ENCODE assay signal across 8 mouse cellular contexts in genomic region chr11:22859633-22860334, GRCm38 (mm10). TPM values are rescaled to one million over a fixed set of nuclear protein-coding genes. Genes with fewer than 3 reads are reported as not detected.
DNase-seq lines count a peak whose midpoint lies in the region; ATAC-seq lines count a peak whose summit lies in the region.

No protein-coding gene starts in this region.

- H3K36me3 ChIP-seq in hindbrain, embryonic 15.5 days, result no peaks in the 10 kb centered on the region
- peaks cover 17% of the 10 kb centered on the region for H3K36me3 ChIP-seq in megakaryocyte, embryonic 14.5 days (replicated peaks; ENCODE audit: low read length)

- peak; percentile 96 for DNase-seq in NIH3T3 (ENCODE audit: low read depth)
- DNase-seq in cerebellum, postnatal 4 days (ENCODE audit: low spot score in 2 of 2), result peak; percentile 64 to 75
- DNase-seq in frontal cortex, postnatal 36 days (ENCODE audit: low spot score in 2 of 2), result peak; percentile 76 to 77
- peak; percentile 37 to 65 for DNase-seq in left cerebral cortex, adult 8-10 months (ENCODE audit: low spot score in 2 of 2)
- DNase-seq in right cerebral cortex, adult 2 months (ENCODE audit: low spot score in 2 of 2), result peak; percentile 70 to 78
- DNase-seq in urinary bladder, postnatal 14 days (ENCODE audit: low spot score), result peak; percentile 91

- peak overlapping the region; percentile 100 for H3K4me2 ChIP-seq in hindbrain, embryonic 15.5 days

- no peaks in the 10 kb centered on the region for H3K9me3 ChIP-seq in hindbrain, embryonic 15.5 days
- no peaks in the 10 kb centered on the region for H3K9me3 ChIP-seq in megakaryocyte, embryonic 14.5 days

- H3K27me3 ChIP-seq in hindbrain, embryonic 15.5 days, result peaks cover 63% of the 10 kb centered on the region
- peaks cover 2% of the 10 kb centered on the region for H3K27me3 ChIP-seq in megakaryocyte, embryonic 14.5 days (replicated peaks)

- peak overlapping the region; percentile 83 for H3K4me3 ChIP-seq in hindbrain, embryonic 15.5 days
- peak overlapping the region; percentile 99 for H3K4me3 ChIP-seq in megakaryocyte, embryonic 14.5 days (replicated peaks)

- ATAC-seq in hindbrain, embryonic 15.5 days (ENCODE audit: low FRiP score, low read depth), result peak; percentile 91

- peaks cover 25% of the 10 kb centered on the region for H3K4me1 ChIP-seq in hindbrain, embryonic 15.5 days (replicated peaks)
- H3K4me1 ChIP-seq in megakaryocyte, embryonic 14.5 days, result peaks cover 61% of the 10 kb centered on the region

- H3K9ac ChIP-seq in hindbrain, embryonic 15.5 days, result peak overlapping the region; percentile 60

- WGBS in hindbrain, embryonic 15.5 days, result under 1% methylated on average over 36 of the region's 55 CpGs

- H3K27ac ChIP-seq in hindbrain, embryonic 15.5 days (replicated peaks), result peak overlapping the region; percentile 34; the same call in 1 of the 2 replicates

RNA-seq across cellular contexts. Expression of gene B3gnt2, which starts 1.0 kb away (rescaled TPM):
- 3.0 and 4.4 TPM in 2 replicates for polyA plus RNA-seq in hindbrain, embryonic 15.5 days (2015; fragmentation: Nextera tagmentation; extraction: Ambion mirVana)
- total RNA-seq in left cerebral cortex, adult 8-10 months (2022), result 10 to 100 TPM in 3 of 4 experiments, 1 to 10 TPM in 1; 6.2 to 24.7 (median 14.2) TPM
- 6.1 TPM in 1 of 2 replicates, not detected in the other for polyA plus RNA-seq in megakaryocyte, embryonic 14.5 days (2012; ENCODE audit: insufficient read depth, low replicate concordance)

Comparison
In these comparisons a context has a peak if more than half of its experiments do, and no peak if none do; other contexts are left out.
1. Peak in every context shown above with its lines: DNase-seq, ATAC-seq, H3K4me3 ChIP-seq and H3K27ac ChIP-seq.